Mouse (Mus musculus): ENCODE results near the gene Igf1r. TPM values are rescaled to one million over a fixed set of nuclear protein-coding genes. Genes with fewer than 3 reads are reported as not detected.

Igf1r gene
- total RNA-seq, 2 experiments from 2014 or later, result 39.0 to 41.0 TPM

DNA sequence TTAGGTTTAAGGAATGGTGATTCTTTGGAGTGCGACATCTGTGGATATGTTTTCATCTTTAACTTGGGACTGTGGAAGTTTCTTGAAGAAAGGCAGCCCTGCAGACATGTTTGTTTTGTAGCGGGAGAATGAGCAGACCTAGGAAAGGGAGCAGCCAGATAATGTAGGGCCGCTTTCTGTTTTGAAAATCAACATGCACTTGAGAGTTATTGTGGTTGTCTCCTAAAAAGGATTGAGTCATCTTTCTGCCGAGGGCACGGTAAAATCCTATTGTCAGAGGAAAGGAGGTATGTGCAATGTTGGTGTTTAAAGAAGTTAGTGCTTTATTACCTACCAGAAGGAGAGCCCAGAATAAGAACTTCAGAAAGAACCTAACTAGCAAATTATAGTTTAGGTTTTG lies 2.6 kb downstream of the Igf1r start:
- DNase-seq (ENCODE audit: low spot score in 2 of 2), result no peak

- no peak for DNase-seq (ENCODE audit: low spot score in 2 of 2)
These were observed 4.7 kb downstream of the Igf1r start for GRCm38 (mm10) chr7:67957376-67957775.

- DNase-seq (ENCODE audit: low spot score in 2 of 2), result no peak
These were observed 5.4 kb downstream of the Igf1r start for GRCm38 (mm10) chr7:67958045-67958444.

DNA sequence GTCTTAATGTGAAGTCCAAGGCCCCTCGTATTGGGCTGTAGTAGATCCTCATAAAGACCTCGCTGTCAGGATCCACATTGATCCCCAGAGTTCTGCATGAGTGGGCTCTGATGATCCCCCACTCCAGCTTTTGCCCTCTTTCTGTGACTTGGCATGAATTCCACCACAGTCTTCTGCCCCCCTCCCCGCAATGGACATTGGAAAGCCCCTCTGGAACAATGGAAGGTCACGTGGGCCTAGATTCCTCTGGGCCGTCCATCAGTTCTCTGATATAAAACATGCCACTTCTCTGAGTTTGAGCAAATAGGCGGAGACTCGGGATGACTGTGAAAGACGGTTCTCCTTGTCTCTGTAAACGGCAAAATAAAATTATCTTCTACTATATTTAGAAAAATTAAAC lies 8.1 kb downstream of the Igf1r start:
- DNase-seq (ENCODE audit: low spot score in 2 of 2), result no peak

- DNase-seq (ENCODE audit: low spot score in 2 of 2), result peak; percentile 66 to 82
These were observed 9.1 kb downstream of the Igf1r start for GRCm38 (mm10) chr7:67961567-67962267.

GRCm38 (mm10) chr7:67963691-67964090 lies 11.1 kb downstream of the Igf1r start:
- DNase-seq (ENCODE audit: low spot score in 2 of 2), result no peak

GRCm38 (mm10) chr7:67968394-67968793 lies 15.8 kb downstream of the Igf1r start:
- no peak for DNase-seq (ENCODE audit: low spot score in 2 of 2)

DNA sequence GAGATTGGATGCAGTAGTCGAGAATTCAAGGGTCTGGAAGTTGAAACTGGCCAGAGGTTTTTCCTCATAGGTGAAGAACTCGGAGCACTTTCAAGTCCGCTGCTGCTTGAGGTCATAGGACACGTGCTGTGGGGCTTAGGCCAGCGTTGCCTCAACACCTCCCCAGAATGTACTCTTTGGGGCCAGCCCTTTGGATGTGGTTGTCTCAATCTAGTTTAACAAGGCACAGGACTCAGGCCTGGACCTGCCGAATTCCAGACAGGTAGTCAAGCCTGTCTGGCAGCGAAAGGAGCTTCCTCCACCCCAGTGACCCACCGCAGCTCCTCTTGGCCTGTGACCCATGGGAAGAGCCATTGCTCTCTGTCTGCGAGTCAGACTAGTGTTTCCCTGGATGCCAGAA lies 16.4 kb downstream of the Igf1r start:
- no peak for DNase-seq (ENCODE audit: low spot score in 2 of 2)

- DNase-seq (ENCODE audit: low spot score in 2 of 2), result no peak
These were observed 20.8 kb downstream of the Igf1r start for GRCm38 (mm10) chr7:67973180-67974014.

GRCm38 (mm10) chr7:67981956-67982355 lies 29.3 kb downstream of the Igf1r start:
- no peak for DNase-seq (ENCODE audit: low spot score in 2 of 2)

DNA sequence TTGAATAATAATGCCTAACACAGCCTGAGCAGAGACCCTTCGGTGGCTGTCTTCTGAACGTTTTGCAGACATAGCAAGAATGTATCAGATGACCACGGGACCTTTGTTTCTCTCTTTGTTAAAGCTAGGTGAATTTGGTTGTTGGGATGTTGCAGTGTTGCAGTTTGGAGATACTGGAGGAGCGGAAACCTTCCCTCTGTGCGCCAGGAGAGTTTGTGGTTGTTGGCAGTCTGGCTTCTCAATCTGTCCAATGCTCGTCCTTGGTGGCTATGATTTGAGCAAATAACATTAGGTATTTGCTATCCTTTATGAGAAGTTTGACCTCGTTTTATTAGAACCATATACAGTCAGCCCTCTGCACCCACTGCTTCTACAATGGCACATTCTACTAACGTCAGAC lies 30.2 kb downstream of the Igf1r start:
- DNase-seq (ENCODE audit: low spot score in 2 of 2), result no peak

GRCm38 (mm10) chr7:67983451-67983850 lies 30.8 kb downstream of the Igf1r start:
- DNase-seq (ENCODE audit: low spot score in 2 of 2), result no peak

- no peak for DNase-seq (ENCODE audit: low spot score in 2 of 2)
These were observed 32.4 kb downstream of the Igf1r start for GRCm38 (mm10) chr7:67985003-67985416.

GRCm38 (mm10) chr7:67985511-67985910 lies 32.9 kb downstream of the Igf1r start:
- DNase-seq (ENCODE audit: low spot score in 2 of 2), result no peak

DNA sequence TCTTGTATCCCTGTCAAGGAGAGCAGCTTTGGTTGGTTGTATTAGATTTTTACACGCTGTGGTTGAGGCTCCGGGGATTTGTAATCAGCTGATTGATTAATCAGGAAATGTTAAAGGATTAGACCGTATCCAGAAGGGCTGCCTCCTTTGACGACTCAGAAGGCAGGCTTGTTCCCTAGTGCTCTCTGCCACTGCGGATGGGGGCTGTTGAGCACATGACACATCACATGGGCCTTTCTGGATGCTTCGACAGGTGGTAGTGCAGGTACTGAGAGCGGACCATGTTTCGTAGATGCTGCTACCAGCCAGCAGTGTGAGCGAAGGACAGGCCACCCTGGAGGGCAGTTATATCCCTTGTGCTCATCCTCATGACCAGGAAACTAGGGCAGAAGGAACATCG lies 33.6 kb downstream of the Igf1r start:
- DNase-seq (ENCODE audit: low spot score in 2 of 2), result no peak

GRCm38 (mm10) chr7:67986816-67987215 lies 34.2 kb downstream of the Igf1r start:
- DNase-seq (ENCODE audit: low spot score in 2 of 2), result no peak

DNA sequence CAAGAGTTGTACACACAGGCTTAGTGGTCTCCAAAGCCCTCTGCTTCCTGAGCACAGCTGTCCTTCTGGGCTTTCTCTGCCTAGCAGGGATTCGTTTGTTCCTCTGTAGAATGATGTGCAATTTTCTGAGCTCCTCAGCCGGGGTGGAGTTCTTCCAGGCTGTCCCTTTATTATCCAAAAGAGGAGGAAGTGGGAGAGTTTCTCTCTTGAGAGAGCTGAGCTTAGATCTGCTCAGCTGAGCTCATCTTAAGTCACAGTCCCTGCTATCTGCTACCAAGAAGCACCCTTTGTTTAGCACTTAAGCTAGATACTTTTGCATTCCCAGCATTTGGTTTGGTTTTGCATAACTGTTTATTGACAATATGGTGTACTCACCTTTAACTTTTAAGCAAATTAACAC lies 36.7 kb downstream of the Igf1r start:
- DNase-seq (ENCODE audit: low spot score in 2 of 2), result no peak

DNA sequence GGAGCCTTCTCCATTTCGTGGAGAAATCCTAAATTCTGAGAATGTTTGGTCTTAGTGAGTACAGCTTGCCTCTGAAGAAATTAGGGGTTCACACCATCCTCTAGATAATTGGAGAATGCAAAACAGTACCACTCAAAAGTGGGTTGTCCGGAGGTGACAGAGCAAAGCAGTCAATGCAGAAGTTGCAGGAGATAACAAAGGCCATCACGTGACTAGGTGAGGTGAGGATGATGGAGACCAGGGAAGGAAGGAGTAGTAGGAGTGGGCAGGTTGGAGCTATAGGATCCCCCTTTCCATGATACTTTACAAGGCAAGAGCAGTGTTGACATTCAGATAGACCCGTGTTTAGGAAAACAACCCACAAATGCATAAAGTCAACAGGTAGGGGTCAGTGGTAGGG lies 41.0 kb downstream of the Igf1r start:
- DNase-seq (ENCODE audit: low spot score in 2 of 2), result no peak

- DNase-seq (ENCODE audit: low spot score in 2 of 2), result no peak
These were observed 41.8 kb downstream of the Igf1r start for GRCm38 (mm10) chr7:67994346-67994858.

DNA sequence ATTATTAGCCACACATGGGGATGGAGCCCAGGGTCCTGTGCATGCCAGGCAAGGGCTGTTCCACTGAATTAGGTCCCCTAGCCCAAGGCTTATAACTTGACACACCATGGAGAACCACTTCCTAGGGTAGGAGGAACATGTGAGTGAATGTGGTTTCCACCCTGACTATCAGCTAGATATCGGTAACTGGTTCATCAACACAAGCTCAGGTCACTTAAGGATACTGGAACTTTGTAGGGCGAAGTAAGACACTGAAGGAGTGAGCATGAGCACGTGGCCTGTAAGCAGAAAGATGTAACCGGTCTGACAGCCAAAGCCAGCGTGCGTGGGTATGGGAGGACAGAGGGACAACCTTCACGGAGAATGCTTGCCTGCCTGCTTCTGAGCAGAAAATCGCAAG lies 42.6 kb downstream of the Igf1r start:
- no peak for DNase-seq (ENCODE audit: low spot score in 2 of 2)

DNA sequence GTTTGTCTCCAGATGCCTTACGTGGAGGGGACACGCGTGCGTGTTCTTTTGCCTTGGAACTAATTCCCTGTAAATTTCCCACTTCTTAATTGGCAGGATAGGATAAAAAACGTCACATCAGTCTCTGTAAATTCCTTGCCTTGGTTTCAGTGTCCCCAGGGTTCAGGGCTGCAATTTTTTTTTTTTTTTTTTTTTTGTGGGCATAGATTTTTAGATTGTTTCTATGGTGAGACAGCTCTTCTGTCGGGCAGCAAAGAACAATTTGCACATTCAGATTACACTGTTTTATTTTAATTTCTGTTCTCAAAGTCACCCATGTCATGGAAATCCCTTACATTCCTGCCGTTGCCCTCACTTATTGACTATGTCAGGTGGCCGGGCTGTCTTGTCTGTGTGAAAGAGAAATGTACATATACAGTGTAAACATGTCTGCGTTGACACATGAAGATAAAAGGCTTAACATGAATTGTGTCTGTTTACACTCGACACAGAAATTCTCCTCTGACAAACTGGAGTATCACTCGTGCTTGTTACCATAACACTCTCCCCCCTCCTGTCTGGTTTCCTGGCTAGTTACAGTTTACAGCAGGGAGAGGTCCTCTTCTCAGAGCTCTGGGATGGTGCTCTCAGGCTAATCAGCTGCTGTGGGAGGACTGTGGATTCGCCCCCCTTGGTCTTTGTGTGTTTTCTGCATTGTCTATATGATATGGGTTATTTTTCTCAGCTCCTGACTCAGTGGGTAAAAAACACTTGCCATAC lies 43.8 kb downstream of the Igf1r start:
- no peak for DNase-seq (ENCODE audit: low spot score in 2 of 2)

GRCm38 (mm10) chr7:68001269-68001668 lies 48.6 kb downstream of the Igf1r start:
- DNase-seq (ENCODE audit: low spot score in 2 of 2), result no peak
